Mouse (Mus musculus) lung, adult 18-20 months (tissue): Measurements from ENCODE around the gene Rcan3.
A peak's percentile ranks its signal among the peaks of the same experiment; 100 is the strongest.

Experiments
- DNase-seq, 2 experiments: peaks; one replicate each; pipeline ENCODE4 v3.0.0; 2022; ENCODE audit warnings: mixed read lengths in 2 of 2

The Rcan3 gene

GRCm38 (mm10) chr4:135411633-135412032 is 22.0 kb downstream of the Rcan3 start:
- peak; percentile 40 to 56 for DNase-seq

- peak; percentile 22 to 36 for DNase-seq
These were observed 27.5 kb downstream of the Rcan3 start for GRCm38 (mm10) chr4:135406180-135406579.

GRCm38 (mm10) chr4:135404916-135405315 is 28.7 kb downstream of the Rcan3 start:
- no peak for DNase-seq

- no peak for DNase-seq
These were observed 29.6 kb downstream of the Rcan3 start for GRCm38 (mm10) chr4:135404048-135404447.

- no peak for DNase-seq
These were observed 31.8 kb downstream of the Rcan3 start for GRCm38 (mm10) chr4:135401881-135402280.

- DNase-seq = no peak
These were observed 35.7 kb downstream of the Rcan3 start, which contains the start of gene Ncmap for GRCm38 (mm10) chr4:135397991-135398390. TSS of gene Ncmap (minus strand) at chr4:135398227.

GRCm38 (mm10) chr4:135397551-135397950 is 36.1 kb downstream of the Rcan3 start:
- no peak for DNase-seq

- DNase-seq = no peak
These were observed 37.4 kb downstream of the Rcan3 start for GRCm38 (mm10) chr4:135396303-135396702.

- no peak for DNase-seq
These were observed 38.3 kb downstream of the Rcan3 start for GRCm38 (mm10) chr4:135395375-135395774.

- no peak for DNase-seq
These were observed 39.0 kb downstream of the Rcan3 start for GRCm38 (mm10) chr4:135394666-135395065.

GRCm38 (mm10) chr4:135393381-135393780 is 40.3 kb downstream of the Rcan3 start:
- no peak for DNase-seq

GRCm38 (mm10) chr4:135392801-135393200 is 40.9 kb downstream of the Rcan3 start:
- DNase-seq = no peak

GRCm38 (mm10) chr4:135391014-135391413 is 42.6 kb downstream of the Rcan3 start:
- DNase-seq = no peak

- DNase-seq = no peak
These were observed 48.0 kb downstream of the Rcan3 start for GRCm38 (mm10) chr4:135385614-135386013.

GRCm38 (mm10) chr4:135382316-135382715 is 51.3 kb downstream of the Rcan3 start:
- DNase-seq = peak; percentile 48 to 56

GRCm38 (mm10) chr4:135381355-135381754 is 52.3 kb downstream of the Rcan3 start:
- no peak for DNase-seq

GRCm38 (mm10) chr4:135377241-135377640 is 56.4 kb downstream of the Rcan3 start:
- no peak for DNase-seq

- DNase-seq = no peak
These were observed 58.2 kb downstream of the Rcan3 start for GRCm38 (mm10) chr4:135375444-135375843.

- DNase-seq = no peak
These were observed 60.4 kb downstream of the Rcan3 start for GRCm38 (mm10) chr4:135373299-135373698.

GRCm38 (mm10) chr4:135370372-135370771 is 63.3 kb downstream of the Rcan3 start:
- DNase-seq = no peak

- no peak for DNase-seq
These were observed 70.8 kb downstream of the Rcan3 start for GRCm38 (mm10) chr4:135362828-135363227.
